Mouse (Mus musculus): ENCODE results near the gene Des.
A peak's percentile ranks its signal among the peaks of the same experiment; 100 is the strongest.

Gene Des

GRCm38 (mm10) chr1:75360112-75361031 lies at the start of gene Des:
Gene Des, plus strand, starts transcription at chr1:75360329.
- DNase-seq, result peak; percentile 36 to 56

GRCm38 (mm10) chr1:75311694-75312093 lies 48.4 kb upstream of the Des start:
- DNase-seq, result no peak

DNA sequence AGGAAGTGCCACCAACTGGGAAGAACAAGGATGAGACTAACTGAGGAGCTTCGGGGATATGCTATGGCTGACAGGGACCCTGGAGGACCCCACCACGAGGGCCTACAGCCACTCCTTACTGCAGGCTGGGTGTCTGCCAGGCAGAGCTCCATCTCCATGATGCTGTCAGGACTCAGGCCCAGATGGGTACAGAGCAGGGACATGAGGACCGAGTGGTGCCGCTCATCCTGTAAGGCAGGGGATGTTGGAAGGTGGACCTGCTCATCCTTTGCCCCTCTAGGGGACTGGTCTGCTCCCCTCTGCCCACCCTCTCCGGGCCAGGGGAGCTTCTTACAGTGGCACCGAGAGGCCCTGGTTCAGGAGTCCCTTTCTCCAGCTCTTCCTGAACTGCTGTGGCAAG lies 45.1 kb upstream of the Des start:
- DNase-seq, result no peak

DNA sequence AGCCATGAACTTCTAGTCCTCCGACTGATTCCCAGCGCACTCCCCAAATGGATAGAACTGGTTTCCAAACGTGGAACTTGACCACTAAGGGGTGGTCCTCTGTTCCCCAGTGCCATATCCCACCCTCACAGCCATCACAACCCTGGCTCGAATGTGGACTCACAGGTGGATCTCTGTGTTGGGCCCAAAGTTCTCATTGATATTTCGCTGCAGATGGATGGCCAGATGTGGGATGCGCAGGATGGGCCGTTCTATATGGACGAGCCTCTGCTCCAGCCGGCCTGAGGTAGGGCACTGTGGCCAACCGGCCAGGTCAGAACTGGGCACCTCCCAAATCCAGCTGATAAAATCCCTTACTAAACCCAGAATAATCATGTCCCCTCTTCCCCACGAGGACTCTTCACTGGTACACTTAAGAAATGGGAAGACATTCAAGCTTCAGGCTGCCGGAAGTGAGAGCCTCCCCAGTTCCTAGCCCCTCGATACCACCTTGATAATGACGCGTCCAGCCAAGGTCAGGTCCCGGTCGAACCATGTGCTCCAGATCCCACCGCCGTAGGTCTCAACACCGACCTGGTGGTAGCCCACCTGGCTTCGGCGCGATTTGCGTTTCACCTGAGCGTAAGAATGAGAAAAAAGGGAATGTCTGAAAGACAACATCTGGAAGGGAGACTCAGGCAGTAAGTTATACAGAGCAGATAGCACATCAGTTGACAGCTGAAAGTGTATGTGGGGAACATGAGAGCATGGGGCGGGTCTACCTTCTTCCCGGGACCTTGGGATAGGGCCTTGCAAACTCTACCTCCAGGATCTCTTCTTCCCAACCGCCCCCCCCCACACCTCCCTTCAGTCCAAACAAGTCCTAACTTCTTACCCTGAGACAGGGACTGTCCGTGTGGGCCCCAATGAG lies 44.4 kb upstream of the Des start:
- peak in 1 of 2 experiments; percentile 30 for DNase-seq

- peak in 1 of 2 experiments; percentile 88 for DNase-seq
These were observed 43.3 kb upstream of the Des start for GRCm38 (mm10) chr1:75316861-75317240.

GRCm38 (mm10) chr1:75317241-75318201 lies 42.6 kb upstream of the Des start, which contains the start of gene Dnpep:
Gene Dnpep, minus strand, starts transcription at chr1:75317990.
- peak; percentile 100 for DNase-seq

DNA sequence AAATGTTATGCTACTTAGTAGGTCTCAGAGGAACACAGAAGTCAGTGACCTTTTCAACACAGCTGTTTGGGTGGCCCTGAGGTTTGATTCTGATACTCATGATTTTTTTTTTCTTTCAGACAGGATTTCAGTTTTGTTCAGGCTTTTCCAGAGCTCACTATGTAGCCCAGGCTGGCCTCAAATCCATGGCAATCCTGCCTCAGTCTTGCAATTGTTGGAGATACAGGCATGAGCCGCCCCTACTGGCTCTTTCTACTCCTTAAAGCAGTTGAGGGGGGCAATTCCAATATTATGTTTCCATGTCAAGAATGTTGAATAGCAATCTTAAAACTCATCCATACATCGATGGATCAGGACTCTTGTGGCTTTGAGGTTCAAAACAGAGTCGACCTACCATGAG lies 41.8 kb upstream of the Des start:
- DNase-seq, result peak in 1 of 2 experiments; percentile 27

- DNase-seq, result no peak
These were observed 41.4 kb upstream of the Des start for GRCm38 (mm10) chr1:75318736-75319135.

DNA sequence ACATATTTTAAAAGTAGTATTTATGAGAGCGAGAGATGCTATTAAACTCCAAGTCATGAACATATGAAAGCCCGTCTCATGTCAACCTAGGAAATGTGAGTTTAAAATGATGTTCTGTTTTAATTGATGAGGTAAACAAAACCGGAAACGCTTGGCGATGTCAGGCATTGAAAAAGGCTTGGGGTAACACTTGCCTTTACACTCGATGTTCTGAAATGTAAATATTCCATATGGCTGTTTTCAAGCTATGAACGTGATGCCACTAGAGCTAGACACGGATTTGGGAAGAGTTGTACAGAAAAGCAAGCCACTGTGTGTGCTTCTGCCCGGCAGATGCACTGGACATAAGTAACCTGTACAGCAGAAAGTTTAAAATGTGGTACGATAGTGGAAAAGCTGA lies 41.0 kb upstream of the Des start:
- no peak for DNase-seq

GRCm38 (mm10) chr1:75327461-75327860 lies 32.7 kb upstream of the Des start:
- no peak for DNase-seq

DNA sequence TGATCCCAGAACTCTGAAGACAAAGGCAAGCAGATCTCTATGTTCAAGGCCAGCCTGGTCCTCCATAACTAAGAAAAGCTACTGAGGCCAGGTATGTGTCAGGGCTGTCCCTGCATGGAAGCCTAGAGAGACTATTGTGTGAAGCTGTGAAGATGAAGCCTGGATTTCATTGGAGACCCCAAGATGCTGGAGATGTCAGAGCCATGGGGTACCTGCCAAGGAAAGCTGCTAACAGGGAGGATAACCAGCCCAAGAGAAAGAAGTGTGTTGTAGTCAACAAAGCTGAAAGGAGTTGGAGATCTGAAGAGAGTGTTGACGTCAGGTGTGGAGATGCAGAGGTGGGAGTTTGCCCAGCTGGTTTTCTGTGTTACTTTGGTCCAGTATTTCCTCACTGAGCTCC lies 28.9 kb upstream of the Des start:
- DNase-seq, result no peak

DNA sequence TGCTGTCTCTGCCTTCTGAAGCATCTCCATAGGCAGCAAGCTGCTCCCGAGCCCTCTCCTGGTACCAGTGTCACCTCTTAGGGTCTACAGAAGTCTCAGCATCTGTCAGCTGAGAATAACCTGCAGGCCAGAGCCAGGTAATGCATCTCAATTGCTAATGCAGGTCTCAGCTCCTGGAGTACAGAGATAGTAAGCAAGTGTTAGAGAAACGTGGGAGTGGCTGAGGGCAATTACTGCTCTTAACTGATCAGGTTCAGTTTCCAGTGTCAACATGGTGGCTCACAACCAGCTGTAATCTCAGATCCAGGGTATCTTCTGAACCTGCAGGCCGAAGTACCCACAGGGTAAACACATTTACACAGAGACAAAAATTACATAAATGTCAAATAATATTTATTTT lies 23.7 kb upstream of the Des start:
- no peak for DNase-seq

- no peak for DNase-seq
These were observed 23.0 kb upstream of the Des start for GRCm38 (mm10) chr1:75337097-75337496.

DNA sequence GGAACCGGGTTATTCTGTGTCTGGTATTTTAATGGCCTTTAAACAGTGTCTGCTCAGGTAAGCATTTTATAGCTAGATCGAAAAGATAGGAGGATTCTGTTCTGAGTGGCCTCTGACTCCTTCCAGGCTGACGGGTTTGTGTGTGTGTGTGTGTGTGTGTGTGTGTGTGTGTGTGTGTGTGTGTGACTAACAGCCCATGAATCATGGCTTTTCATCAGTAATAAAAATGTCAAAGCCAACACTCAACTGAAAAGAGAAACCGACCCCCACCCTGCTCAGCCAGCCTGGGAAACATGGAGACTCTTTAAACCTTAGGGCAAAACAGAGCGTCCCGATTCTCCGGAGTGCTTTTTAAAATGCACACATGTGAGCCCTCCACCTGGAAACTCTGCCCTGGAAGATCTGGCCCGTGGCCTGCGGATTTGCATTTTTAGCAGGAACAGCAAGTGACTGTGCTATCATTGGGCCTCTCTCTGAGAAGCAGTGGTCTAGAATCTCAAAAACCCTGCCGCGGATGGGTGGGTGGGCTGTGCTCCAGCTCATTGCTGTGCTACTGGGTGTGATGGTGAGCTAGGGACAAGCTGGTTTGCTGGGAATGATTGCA lies 21.9 kb upstream of the Des start:
- no peak for DNase-seq

DNA sequence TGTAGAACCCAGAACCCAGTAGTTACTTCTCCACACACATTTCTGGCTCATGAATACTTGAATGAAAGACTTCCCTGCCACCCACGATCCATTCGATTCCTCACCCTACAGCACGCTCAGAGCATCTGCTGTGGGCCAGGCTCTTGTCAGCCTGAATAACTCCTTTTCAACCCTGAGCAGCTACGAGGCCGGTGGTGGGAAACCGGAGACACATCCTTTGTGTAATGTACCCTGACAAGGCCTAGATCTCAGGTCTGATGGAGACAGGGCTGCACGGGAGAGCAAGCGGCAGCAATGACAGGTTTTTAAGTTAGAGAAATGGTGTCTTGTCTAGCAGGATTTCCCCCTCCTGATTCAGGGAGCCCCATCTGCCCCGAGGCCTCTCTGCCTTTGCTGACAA lies 20.8 kb upstream of the Des start:
- no peak for DNase-seq

DNA sequence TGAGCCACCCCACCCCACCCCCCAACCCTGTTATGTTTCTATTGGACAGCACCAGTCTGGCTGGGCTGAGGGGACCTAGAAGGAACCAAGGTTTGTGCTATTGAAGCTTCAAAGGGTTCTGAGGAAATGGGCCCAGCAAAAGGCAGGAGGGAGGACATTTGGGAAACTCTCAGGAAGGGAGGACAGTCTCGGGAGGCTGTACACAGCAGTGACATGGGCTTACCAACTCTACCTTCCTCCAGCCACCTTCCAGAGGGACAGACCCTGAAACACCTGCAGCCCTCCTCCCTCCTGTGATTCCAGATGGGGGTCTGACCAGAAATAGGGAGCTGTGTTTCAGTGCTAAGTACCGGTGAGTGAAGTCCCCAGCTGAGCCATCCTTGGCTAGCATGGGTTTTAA lies 19.6 kb upstream of the Des start:
- no peak for DNase-seq

- DNase-seq, result peak; percentile 71 to 82
These were observed 17.2 kb upstream of the Des start for GRCm38 (mm10) chr1:75342874-75343416.

DNA sequence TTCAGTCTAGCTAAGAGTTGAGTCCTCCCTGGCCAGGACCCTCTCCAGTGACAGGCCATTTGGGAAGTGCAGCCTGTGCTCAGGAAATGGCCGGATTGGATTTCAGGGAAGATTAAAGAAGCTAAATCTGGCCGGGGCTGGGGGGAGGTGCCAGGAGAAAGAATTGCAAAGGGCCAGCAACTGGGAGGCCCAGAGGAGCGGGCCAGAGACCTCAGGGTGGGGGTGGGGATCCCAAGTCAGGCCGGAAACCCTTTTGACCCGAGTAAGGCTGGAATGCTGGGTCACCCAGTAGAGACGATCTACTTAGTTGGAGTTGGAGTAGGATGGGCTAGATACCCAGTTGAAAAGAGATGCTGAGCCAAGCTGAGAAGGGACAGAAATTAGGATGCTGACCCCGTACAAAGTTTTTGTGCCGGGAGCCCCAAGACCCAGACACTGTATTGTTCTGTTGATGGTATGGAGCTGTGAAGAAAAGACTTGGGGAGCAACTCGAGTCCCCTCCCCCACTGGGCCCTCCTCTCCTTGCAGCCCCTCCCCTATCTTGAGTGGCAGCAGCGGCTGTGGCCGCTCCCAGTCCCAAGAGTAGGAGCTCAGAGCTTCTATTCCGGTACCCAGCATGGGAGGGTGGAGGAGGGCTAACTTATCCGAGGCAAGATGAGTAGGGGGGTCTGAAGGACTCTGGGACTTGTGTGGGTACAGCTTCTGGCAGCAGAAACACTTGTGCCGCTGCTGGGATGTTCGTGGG lies 15.7 kb upstream of the Des start:
- no peak for DNase-seq

DNA sequence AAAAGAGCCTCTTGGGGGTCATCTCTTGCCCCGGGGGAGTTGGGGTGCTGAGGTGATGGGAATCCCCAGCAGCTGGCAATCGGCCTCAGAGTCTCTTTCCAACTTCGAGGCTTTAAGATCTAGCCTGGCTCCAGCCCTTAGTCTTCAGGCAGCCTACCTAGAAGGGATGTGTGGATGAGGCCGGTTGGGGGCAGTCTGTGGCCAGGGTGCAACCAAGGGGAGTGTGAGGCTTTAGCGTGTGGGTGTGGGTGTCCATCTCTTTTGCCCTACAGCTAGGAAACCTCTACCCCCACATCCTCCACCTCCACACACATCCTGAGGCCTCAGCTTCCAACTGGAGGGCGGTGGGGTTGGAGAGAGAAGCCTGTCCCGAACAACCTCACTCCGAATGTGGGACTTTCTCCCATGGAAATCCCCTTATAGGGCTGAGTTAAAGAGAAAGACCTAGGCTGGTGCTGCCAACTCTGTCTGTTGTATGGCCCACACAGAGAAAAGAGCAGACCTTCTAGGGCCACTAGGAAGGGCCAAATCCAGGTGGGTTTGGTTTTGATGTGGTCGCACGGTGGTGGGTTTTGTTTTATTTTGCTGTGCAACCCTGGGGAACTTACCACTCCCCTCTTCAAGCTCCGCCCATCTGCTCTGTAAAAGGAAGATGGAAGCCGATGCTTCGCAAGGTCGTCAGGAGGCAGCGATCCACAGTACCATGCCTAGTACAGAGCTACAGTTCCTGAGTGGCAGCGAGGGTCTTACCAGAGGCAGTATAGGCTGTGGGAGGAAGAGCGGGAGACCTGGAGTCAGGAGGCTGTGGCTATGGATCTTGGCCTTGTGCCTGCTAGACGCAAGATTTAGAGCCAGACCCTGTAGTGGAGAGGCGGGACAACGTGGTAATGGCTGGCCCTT lies 14.8 kb upstream of the Des start:
- peak in 1 of 2 experiments; percentile 43 for DNase-seq

DNA sequence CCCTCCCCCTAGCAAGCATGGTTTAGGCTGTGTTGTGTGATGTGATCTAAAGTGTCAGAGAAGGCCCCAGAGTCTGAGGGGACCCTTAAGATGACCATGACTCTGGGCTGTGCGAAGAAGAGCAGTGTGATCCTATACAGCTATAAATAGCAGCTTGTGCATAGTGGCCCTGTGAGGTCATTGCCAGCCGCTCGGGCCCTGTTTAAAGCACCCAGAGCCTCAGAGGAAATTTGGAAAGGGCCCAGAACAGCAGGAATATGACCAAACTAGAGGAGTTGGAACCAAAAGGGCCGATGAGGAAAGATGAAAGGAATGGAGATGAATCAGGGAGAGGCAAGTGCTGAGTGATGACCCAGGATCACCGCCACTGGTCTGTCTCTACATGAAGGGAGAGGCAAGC lies 12.8 kb upstream of the Des start:
- DNase-seq, result no peak
